Mouse (Mus musculus): ENCODE data around the gene Lpar6. TPM values are rescaled to one million over a fixed set of nuclear protein-coding genes. Genes with fewer than 3 reads are reported as not detected.

Lpar6 gene
- polyA plus RNA-seq, 1 experiment, result 10.0 TPM

- no peak overlapping the region for H3K4me3 ChIP-seq (replicated peaks; ENCODE audit: control insufficient read depth, low read depth, low read length)
- TF ChIP-seq POLR2A (IDR thresholded peaks at IDR 0.05; ENCODE audit: borderline replicate concordance, control insufficient read depth, low read depth, low read length) (no peak), CTCF (IDR thresholded peaks at IDR 0.05; ENCODE audit: control insufficient read depth, insufficient read depth, low read length) (no peak)
- WGBS, result 22% methylated on average over 3 of the region's 3 CpGs
- H3K4me1 ChIP-seq (ENCODE audit: control insufficient read depth, insufficient read depth, low read length), result no peaks in the 10 kb centered on the region; the same call in 1 of the 2 replicates
- no peak overlapping the region for H3K27ac ChIP-seq (ENCODE audit: control insufficient read depth, insufficient read depth, low read depth, low read length, poor library complexity)
Observed at GRCm38 (mm10) chr14:73239857-73240256, 2.2 kb downstream of the Lpar6 start.

GRCm38 (mm10) chr14:73244061-73244597, 6.4 kb downstream of the Lpar6 start:
- no peaks in the 10 kb centered on the region; the same call in 1 of the 2 replicates for H3K4me1 ChIP-seq (ENCODE audit: control insufficient read depth, insufficient read depth, low read length)
- TF ChIP-seq CTCF (IDR thresholded peaks at IDR 0.05; ENCODE audit: control insufficient read depth, insufficient read depth, low read length) (no peak), POLR2A (IDR thresholded peaks at IDR 0.05; ENCODE audit: borderline replicate concordance, control insufficient read depth, low read depth, low read length) (no peak)
- H3K27ac ChIP-seq (ENCODE audit: control insufficient read depth, insufficient read depth, low read depth, low read length, poor library complexity), result no peak overlapping the region
- WGBS, result 88% methylated on average over 2 of the region's 2 CpGs
- no peak overlapping the region for H3K4me3 ChIP-seq (replicated peaks; ENCODE audit: control insufficient read depth, low read depth, low read length)

- TF ChIP-seq POLR2A (IDR thresholded peaks at IDR 0.05; ENCODE audit: borderline replicate concordance, control insufficient read depth, low read depth, low read length) (no peak), CTCF (IDR thresholded peaks at IDR 0.05; ENCODE audit: control insufficient read depth, insufficient read depth, low read length) (no peak)
- WGBS, result 99% methylated on average over 2 of the region's 2 CpGs
- Histone ChIP-seq H3K27ac (ENCODE audit: control insufficient read depth, insufficient read depth, low read depth, low read length, poor library complexity) (no peak overlapping the region), H3K4me1 (ENCODE audit: control insufficient read depth, insufficient read depth, low read length) (no peaks in the 10 kb centered on the region), H3K4me3 (replicated peaks; ENCODE audit: control insufficient read depth, low read depth, low read length) (no peak overlapping the region)
Observed at GRCm38 (mm10) chr14:73250056-73250455, 12.4 kb downstream of the Lpar6 start.

- Histone ChIP-seq H3K4me3 (replicated peaks; ENCODE audit: control insufficient read depth, low read depth, low read length) (no peak overlapping the region), H3K4me1 (ENCODE audit: control insufficient read depth, insufficient read depth, low read length) (no peaks in the 10 kb centered on the region), H3K27ac (ENCODE audit: control insufficient read depth, insufficient read depth, low read depth, low read length, poor library complexity) (no peak overlapping the region)
- TF ChIP-seq POLR2A (IDR thresholded peaks at IDR 0.05; ENCODE audit: borderline replicate concordance, control insufficient read depth, low read depth, low read length) (no peak), CTCF (IDR thresholded peaks at IDR 0.05; ENCODE audit: control insufficient read depth, insufficient read depth, low read length) (no peak)
- 93% methylated on average over 2 of the region's 2 CpGs for WGBS
Observed at GRCm38 (mm10) chr14:73252276-73252675, 14.6 kb downstream of the Lpar6 start.

- WGBS, result 51% methylated on average over 6 of the region's 6 CpGs
- H3K27ac ChIP-seq (ENCODE audit: control insufficient read depth, insufficient read depth, low read depth, low read length, poor library complexity), result no peak overlapping the region
- no peak overlapping the region for H3K4me3 ChIP-seq (replicated peaks; ENCODE audit: control insufficient read depth, low read depth, low read length)
- TF ChIP-seq CTCF (IDR thresholded peaks at IDR 0.05; ENCODE audit: control insufficient read depth, insufficient read depth, low read length) (no peak), POLR2A (IDR thresholded peaks at IDR 0.05; ENCODE audit: borderline replicate concordance, control insufficient read depth, low read depth, low read length) (no peak)
- H3K4me1 ChIP-seq (ENCODE audit: control insufficient read depth, insufficient read depth, low read length), result no peaks in the 10 kb centered on the region; the same call in 1 of the 2 replicates
Observed at GRCm38 (mm10) chr14:73253453-73254251, 16.0 kb downstream of the Lpar6 start.

GRCm38 (mm10) chr14:73254412-73254811, 16.7 kb downstream of the Lpar6 start:
- TF ChIP-seq POLR2A (IDR thresholded peaks at IDR 0.05; ENCODE audit: borderline replicate concordance, control insufficient read depth, low read depth, low read length), result no peak
- TF ChIP-seq CTCF (IDR thresholded peaks at IDR 0.05; ENCODE audit: control insufficient read depth, insufficient read depth, low read length), result no peak
- H3K4me3 ChIP-seq (replicated peaks; ENCODE audit: control insufficient read depth, low read depth, low read length), result no peak overlapping the region
- H3K4me1 ChIP-seq (ENCODE audit: control insufficient read depth, insufficient read depth, low read length), result no peaks in the 10 kb centered on the region; the same call in 1 of the 2 replicates
- WGBS, result 85% methylated on average over 4 of the region's 4 CpGs
- no peak overlapping the region for H3K27ac ChIP-seq (ENCODE audit: control insufficient read depth, insufficient read depth, low read depth, low read length, poor library complexity)

- Histone ChIP-seq H3K4me1 (ENCODE audit: control insufficient read depth, insufficient read depth, low read length) (no peaks in the 10 kb centered on the region; the same call in 1 of the 2 replicates), H3K4me3 (replicated peaks; ENCODE audit: control insufficient read depth, low read depth, low read length) (no peak overlapping the region), H3K27ac (ENCODE audit: control insufficient read depth, insufficient read depth, low read depth, low read length, poor library complexity) (no peak overlapping the region)
- TF ChIP-seq POLR2A (IDR thresholded peaks at IDR 0.05; ENCODE audit: borderline replicate concordance, control insufficient read depth, low read depth, low read length), result no peak
- no peak for TF ChIP-seq CTCF (IDR thresholded peaks at IDR 0.05; ENCODE audit: control insufficient read depth, insufficient read depth, low read length)
- WGBS, result 69% methylated on average over 3 of the region's 3 CpGs
Observed at GRCm38 (mm10) chr14:73255426-73255970, 17.8 kb downstream of the Lpar6 start.

GRCm38 (mm10) chr14:73257348-73257747, 19.7 kb downstream of the Lpar6 start:
- H3K4me1 ChIP-seq (ENCODE audit: control insufficient read depth, insufficient read depth, low read length), result no peaks in the 10 kb centered on the region; the same call in 1 of the 2 replicates
- H3K27ac ChIP-seq (ENCODE audit: control insufficient read depth, insufficient read depth, low read depth, low read length, poor library complexity), result no peak overlapping the region
- WGBS, result 45% methylated on average over 7 of the region's 7 CpGs
- no peak overlapping the region for H3K4me3 ChIP-seq (replicated peaks; ENCODE audit: control insufficient read depth, low read depth, low read length)
- TF ChIP-seq POLR2A (IDR thresholded peaks at IDR 0.05; ENCODE audit: borderline replicate concordance, control insufficient read depth, low read depth, low read length) (no peak), CTCF (IDR thresholded peaks at IDR 0.05; ENCODE audit: control insufficient read depth, insufficient read depth, low read length) (no peak)

Data from bone marrow, adult 2 months (tissue).